Mouse (Mus musculus) olfactory bulb, adult 2 months (tissue): Measurements from ENCODE around the gene Babam2. TPM values are rescaled to one million over a fixed set of nuclear protein-coding genes. Genes with fewer than 3 reads are reported as not detected.

ENCODE experiments used
- H3K27ac ChIP-seq: fragments of 200-500 bp; 2 replicates; pipeline ENCODE4 v1.5.1; 2012; ENCODE audit warnings: low read depth, low read length; ENCODE audit not compliant: insufficient read depth
- H3K4me1 ChIP-seq: fragments of 200-500 bp; 2 replicates; pipeline ENCODE4 v1.6.1; 2012; ENCODE audit warnings: low read length; ENCODE audit not compliant: control insufficient read depth, insufficient read depth
- H3K4me3 ChIP-seq: fragments of 200-500 bp; 2 replicates; pipeline ENCODE4 v1.5.1; 2012; ENCODE audit warnings: mild to moderate bottlenecking, low read depth, low read length, moderate library complexity; ENCODE audit not compliant: insufficient read depth
- CTCF ChIP-seq: fragments of 200-500 bp; IDR thresholded peaks from 2 replicates; pipeline ENCODE4 v1.5.1; 2012; ENCODE audit warnings: low read depth, mild to moderate bottlenecking, low read length, moderate library complexity; ENCODE audit not compliant: insufficient read depth
- POLR2A ChIP-seq: fragments of 200-500 bp; IDR thresholded peaks from 2 replicates; pipeline ENCODE4 v1.6.1; 2012; ENCODE audit warnings: mild to moderate bottlenecking, low read depth, low read length, moderate library complexity; ENCODE audit not compliant: insufficient read depth
- WGBS: fragments of 180-500 bp; shearing (Covaris S2); methylation state at CpG from one replicate; pipeline ENCODE4 v1.1.7; 2018; 5-methylcytosine and 5-hydroxymethylcytosine counted together
- polyA plus RNA-seq: library from polyadenylated mRNA; stranded (reverse); fragments of >200 nt; gene quantifications from 2 replicates; pipeline ENCODE4 v1.2.4, GENCODE M21; 2012; ENCODE audit warnings: low replicate concordance; ENCODE audit not compliant: missing spikeins, insufficient read depth, insufficient read length

Babam2 gene
- polyA plus RNA-seq, 1 experiment, result not detected

DNA sequence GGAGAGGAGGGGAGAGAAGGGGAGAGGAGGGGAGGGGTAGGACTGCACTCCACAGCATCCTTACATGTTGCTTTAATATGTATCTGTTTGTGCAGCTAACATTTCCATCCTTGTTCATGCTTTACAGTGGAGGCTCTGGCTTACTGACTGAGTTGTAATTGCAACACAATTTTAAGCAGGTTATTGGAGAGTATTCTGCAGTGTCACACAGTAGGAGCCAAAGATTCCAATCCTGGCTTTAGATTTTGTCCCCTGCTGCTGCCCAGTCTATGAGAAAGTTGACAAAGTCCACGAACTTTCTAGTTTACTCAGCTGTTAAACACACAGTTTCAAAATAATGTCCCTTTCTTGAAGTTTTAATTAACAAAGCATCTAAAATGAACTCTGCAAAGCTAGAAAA lies 358.6 kb downstream of the Babam2 start:
- no peak overlapping the region for H3K27ac ChIP-seq
- H3K4me1 ChIP-seq, result no peaks in the 10 kb centered on the region
- no peak overlapping the region for H3K4me3 ChIP-seq
- 60% methylated on average over 1 of the region's 1 CpGs for WGBS
- TF ChIP-seq CTCF (no peak), POLR2A (no peak)

DNA sequence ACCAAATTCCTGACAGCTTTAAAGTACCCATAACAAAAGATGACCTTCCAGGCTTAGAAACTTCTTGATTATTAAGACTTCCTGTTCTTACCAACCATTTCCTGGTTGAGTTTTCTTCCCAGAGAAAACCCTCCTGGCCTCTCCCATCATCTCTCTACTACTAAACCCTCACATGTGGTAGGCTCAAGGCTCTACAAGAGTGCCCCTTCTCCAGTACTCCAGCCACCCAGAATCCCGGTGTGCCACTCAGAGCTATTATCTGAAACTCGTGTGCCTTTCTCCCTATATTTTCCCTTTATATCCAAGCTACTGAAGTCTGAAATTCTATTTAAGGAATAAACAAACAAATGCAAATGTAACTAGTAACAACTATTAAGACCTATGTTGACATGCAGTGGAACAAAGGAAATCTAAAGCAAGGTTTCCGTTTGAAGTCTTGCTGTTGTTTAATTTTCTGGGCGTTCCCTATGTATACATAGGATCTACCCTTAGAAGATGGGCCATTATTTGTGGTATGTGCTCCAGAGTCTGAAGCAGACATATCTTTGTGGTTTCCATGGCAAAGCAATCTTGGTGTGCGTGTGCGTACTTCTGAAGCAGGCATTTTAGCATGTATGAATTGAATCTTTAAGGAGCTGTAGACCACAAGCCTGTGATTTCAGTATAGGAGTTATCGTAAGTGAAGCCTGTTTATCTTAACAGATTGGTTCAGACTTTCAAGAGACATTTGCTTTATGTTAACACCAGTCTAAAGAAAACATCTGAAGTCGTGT lies 361.2 kb downstream of the Babam2 start:
- Histone ChIP-seq H3K27ac (no peak overlapping the region), H3K4me3 (no peak overlapping the region), H3K4me1 (no peaks in the 10 kb centered on the region)
- TF ChIP-seq CTCF (no peak), POLR2A (no peak)
- 49% methylated on average over 8 of the region's 8 CpGs for WGBS

DNA sequence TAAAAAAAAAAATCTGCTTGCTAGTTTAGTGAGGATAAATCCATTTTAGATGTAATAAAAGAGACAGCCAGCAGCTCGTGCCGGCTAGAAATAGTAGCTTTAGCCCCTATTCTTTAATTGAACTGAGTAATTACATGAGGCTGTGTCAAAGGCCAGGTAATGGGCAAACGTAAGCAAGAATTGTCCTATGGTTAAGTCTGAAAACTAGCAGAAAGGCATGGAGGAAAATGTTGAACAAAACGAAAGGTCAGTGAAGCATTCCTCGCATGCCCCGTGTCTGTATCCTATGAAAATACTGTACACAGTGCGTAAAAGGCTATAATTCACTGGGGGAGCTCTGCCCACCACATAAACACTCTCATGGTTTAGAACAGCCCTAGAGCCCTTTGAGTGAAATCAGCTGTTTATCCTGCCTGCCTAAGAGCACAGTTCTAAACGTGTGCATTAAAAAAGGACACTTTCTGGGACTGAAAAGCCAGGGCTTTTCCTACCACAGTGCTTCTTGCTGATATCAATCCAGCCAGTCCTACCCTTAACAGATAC lies 361.8 kb downstream of the Babam2 start:
- 42% methylated on average over 8 of the region's 8 CpGs for WGBS
- no peak overlapping the region for H3K27ac ChIP-seq
- no peaks in the 10 kb centered on the region for H3K4me1 ChIP-seq
- TF ChIP-seq POLR2A (no peak), CTCF (no peak)
- H3K4me3 ChIP-seq, result no peak overlapping the region

DNA sequence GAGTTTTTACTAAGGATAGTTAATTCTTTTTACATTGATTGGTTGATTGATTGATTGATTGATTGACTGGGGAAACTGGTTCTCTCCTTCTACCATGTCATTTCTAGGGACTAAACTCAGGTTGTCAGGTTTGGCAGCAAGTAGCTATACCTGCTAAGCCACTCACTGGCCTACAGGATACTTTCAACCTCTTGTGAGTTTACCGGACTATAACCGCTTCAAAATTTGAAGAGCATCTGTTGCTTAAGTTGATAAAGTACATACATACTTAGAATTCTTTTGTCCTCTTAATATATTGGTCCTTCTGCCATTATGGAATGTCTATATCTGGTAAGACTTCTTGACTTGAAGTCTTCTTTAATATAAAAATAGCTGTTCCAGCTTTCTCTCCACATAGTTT lies 363.0 kb downstream of the Babam2 start:
- 99% methylated on average over 2 of the region's 2 CpGs for WGBS
- Histone ChIP-seq H3K4me3 (no peak overlapping the region), H3K27ac (no peak overlapping the region), H3K4me1 (no peaks in the 10 kb centered on the region)
- TF ChIP-seq POLR2A (no peak), CTCF (no peak)

DNA sequence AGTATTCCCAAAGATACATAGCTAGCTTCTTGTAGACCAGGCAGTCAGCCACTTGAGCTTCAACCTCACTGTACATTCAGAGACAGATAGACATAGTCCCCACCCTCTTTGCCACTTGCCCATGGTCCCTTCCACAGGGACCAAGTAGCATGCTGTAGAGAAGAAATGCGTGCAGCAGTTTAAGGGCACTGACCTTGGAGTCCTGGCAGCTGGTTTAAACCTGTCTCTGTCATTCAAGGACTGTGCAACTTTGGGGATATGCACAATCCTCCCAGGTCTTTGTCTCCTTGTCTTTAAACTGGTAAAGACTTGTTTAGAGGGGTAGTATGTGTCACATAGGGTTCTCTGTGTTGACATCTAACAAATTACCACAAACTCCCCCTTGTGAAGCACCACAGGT lies 364.4 kb downstream of the Babam2 start:
- TF ChIP-seq POLR2A (no peak), CTCF (no peak)
- 91% methylated on average over 1 of the region's 1 CpGs for WGBS
- H3K4me1 ChIP-seq, result no peaks in the 10 kb centered on the region
- H3K27ac ChIP-seq, result no peak overlapping the region
- H3K4me3 ChIP-seq, result no peak overlapping the region

DNA sequence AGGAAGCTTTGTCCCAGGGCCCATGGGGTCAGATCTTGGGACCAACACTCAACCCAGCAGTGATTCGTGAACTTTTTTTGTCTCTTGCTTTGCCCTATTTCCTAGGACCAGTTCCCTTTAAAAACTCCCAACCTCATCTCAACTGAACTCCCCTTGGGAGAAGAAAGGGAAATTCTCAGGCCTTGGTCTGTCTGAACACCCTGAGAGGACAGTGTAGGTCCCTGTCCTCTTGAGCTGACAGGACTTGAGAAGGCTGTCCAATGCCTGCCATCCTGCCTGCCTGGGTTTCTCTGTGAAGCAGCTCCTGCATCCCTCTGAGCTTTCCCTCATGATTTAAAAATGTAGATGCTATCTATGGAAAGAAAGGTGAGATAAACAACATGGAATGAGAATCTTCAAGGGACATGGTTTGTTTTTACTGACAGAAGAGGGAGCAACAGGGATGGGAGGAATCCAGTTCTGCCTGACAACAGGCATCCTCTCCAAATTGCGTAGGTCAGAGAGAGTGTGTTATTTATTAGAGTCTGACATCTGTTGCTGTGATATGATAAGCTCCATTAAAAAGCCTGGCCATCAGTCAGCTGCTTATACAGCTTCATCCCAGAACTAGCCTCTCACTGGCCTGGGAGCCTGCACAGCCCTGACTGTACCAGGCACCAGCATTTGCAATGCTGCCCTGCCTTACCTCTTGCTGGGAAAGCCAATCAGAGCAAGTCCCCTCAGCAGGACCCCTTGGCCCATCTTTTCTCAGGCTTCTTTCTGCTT lies 367.0 kb downstream of the Babam2 start:
- no peak overlapping the region for H3K4me3 ChIP-seq
- H3K27ac ChIP-seq, result no peak overlapping the region
- no peaks in the 10 kb centered on the region for H3K4me1 ChIP-seq
- TF ChIP-seq POLR2A (no peak), CTCF (no peak)
- WGBS, result 90% methylated on average over 2 of the region's 2 CpGs

DNA sequence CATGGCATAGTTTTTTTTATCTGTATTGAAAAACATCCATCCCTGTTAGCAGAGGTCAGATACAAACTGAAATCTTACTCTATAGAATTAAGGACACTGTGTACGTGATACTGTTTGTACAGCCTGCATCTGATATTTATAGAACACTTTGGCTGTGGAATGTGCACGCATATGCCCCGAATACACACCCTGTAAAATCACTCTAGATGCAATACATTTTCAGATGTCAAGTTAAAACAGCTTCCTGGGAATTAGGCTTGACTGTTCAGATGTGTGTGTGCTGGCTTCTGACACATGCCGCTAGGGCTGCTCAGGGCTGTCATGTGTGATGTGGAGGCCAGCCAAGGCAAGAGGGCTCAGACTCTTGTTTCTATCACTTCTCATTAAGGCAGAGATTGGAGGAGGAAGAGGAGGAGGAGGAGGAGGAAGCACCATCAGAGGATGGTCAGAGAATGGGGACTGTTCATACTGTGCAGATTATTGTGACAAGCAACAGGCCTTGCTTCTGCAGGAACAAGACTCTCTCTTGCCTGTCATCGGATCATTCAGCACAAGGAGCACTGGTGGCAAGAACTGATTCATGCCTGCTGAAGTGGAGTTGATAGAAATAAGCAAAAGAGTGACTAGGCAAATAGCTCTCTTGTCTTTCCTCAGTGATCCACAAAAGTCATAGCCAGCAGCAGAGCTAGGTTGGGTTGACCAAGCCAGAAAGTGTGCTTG lies 368.7 kb downstream of the Babam2 start:
- TF ChIP-seq CTCF (no peak), POLR2A (no peak)
- H3K4me1 ChIP-seq, result peaks cover 4% of the 10 kb centered on the region
- H3K27ac ChIP-seq, result no peak overlapping the region
- WGBS, result 74% methylated on average over 5 of the region's 5 CpGs
- H3K4me3 ChIP-seq, result no peak overlapping the region

DNA sequence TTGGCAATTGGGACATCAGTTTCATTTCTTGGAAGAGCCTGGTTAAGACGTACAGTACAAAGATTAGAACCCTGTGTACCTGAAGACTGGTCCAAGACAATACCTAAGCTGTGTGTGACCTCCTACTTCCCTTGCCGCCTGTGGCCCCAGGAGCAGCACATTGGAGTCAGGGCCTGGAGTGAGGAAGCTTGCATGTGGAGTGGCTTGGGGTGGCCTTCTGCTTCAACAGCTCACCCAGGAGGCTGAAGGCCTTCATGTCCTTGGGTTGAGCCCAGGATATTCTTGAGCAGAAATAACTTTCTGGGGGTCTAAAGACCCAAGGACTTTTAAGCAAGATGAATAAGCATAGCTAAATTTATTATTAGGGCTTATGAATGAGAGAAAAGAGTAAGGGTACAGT lies 369.4 kb downstream of the Babam2 start:
- H3K4me1 ChIP-seq, result peaks cover 9% of the 10 kb centered on the region
- H3K27ac ChIP-seq, result no peak overlapping the region
- 94% methylated on average over 2 of the region's 2 CpGs for WGBS

More for the DNA sequence above, 369.4 kb downstream of the Babam2 start:
- TF ChIP-seq CTCF, result no peak
- TF ChIP-seq POLR2A, result no peak
- H3K4me3 ChIP-seq, result no peak overlapping the region
